Mouse (Mus musculus): ENCODE results near the gene Abhd15.

The Abhd15 gene

DNA sequence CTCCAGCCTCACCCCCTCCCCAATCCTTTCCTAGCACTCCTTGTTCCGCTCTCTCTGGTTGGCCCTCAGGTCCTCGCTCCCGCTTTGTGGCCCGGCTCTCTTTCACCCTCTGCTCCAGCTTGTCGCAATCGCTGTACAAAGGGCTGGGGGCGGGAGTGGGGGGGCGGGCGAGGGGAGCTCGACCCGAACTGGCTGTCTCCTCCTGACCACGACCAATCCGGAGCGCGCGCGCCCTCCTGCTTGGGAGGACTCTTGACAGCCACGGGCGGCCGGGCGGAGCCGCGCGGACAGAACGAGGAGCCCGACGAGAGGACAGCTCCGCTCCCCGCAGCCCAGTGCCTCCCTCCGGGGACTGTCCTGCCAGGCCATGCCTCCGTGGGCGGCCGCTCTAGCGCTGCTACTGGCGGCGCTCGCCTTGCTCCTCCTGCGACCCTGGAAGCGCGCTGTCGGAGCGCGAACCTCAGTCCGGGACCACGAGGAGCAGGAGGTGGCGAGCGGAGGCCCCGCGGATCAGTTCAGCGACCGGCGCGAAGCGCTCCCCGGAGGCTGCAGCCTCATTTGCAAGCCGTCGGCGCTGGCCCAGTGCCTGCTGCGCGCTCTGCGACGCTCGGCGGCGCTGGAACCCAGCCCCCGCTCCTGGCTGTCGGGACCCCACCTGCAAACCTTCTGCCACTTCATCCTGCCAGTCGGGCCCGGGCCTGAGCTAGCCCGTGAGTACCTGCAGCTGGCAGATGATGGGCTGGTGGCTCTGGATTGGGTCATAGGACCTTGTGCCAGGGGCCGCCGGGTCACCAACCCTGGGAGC lies at the start of gene Abhd15:
Gene Abhd15 (plus strand): TSS at position 290 of the 805 bp plus-strand sequence.
- DNase-seq (ENCODE audit: low spot score), result peak; percentile 60

DNA sequence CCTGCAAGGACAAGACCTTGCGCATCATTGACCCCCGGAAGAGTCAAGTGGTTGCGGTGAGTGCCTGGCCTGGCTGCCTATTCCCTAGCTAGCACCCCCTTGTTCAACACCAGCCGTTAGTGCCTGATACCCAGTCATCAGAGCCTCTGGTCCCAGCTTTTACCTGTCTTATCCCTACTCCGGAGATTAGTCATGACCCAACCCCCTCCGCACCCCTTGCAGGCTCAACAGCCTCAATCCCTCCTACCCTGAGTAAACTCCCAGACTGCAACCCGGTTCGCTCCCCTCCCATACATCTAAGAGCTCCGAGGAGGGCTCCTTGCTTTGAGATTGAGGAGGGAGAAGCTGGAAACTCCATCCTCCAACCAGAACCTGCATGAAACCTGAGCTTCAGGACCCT lies 48.4 kb upstream of the Abhd15 start:
- DNase-seq (ENCODE audit: low spot score), result no peak

DNA sequence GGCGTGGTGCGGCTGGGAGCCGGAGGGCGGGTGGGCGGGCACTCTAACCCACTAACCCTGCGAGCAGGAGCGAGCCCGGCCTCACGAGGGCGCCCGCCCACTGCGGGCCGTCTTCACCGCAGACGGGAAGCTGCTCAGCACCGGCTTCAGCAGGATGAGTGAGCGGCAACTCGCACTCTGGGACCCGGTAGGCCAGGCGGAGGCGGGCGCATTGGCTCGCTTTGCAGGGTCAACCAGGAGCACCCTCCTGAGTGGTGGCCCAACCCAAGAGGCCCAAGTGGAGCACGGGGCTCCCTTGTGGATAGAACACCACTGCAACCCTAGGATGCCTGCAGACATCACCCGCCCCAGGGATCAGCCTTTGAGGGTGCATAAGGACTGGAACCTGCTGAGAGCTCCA lies 47.8 kb upstream of the Abhd15 start:
- peak; percentile 67 for DNase-seq (ENCODE audit: low spot score)

DNA sequence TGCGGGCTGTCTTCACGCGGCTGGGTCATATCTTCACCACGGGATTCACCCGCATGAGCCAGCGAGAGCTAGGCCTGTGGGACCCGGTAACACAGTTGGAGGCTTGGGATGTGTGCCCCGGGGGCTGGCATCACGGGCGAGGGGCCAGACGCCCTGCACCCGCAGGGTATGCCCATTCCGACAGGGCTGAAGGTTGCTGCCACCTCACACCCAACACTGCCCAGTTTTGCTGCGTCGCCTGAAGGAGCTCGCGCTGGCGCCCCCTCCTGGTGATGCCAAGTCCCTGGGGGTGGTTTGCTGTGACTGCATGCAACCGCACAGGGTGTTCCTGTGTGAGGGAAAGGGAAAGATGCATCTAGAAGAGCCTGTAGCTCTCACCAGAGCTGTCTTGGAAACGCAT lies 47.1 kb upstream of the Abhd15 start:
- peak; percentile 75 for DNase-seq (ENCODE audit: low spot score)

DNA sequence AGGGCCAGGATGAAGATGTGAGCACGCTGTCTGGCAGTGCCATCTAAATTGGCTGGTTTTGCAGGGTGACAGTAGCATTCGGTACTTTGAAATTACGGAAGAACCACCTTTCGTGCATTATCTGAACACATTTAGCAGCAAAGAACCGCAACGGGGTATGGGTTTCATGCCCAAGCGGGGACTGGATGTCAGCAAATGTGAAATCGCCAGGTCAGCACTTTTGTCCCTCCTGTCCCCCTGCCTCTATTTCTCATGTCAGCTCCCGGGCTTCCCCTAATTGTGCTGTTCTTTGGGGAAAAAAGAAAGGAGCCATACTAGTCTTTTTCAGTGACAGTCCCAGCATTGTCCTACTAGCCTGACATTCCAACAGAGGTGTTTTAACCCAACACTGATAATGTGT lies 46.5 kb upstream of the Abhd15 start:
- no peak for DNase-seq (ENCODE audit: low spot score)

DNA sequence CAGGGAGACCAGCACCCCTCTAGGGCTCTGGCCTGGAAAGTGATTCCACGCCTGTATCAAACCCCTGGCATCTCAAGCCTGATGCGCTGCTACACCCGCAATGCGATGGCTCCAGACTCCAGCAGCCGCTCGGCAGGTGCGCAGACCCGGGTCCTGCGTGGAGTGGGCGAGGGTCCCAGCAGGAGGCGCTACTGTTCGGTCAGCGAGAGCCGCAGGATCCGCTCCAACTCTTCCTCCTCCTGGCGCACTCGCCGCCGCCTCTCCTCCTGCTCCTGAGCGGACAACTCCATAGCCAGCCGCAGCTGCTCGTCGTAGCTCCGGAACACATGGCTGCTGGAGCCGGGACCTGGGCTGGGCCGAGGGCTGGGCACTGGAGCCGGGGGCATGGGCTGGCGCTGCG lies 43.5 kb upstream of the Abhd15 start:
- no peak for DNase-seq (ENCODE audit: low spot score)

DNA sequence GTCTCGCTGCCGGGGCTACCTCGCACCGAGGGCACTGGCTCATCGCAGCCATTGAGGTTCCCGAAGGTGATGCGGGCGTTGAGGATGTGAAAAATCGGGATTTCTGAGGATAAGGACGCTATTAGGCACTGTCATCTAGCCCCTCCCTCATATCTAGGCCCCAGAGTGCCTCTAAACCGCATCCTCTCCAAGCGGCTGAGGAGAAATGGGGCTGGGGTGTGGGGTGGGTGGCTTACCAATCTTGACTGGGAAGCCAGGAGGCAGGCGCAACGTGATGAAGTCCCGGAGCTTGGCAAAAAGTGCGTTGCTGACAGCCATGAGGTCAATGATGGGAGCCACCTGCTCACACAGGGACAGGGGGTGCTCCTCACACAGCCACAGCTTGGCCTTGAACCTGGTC lies 42.1 kb upstream of the Abhd15 start:
- no peak for DNase-seq (ENCODE audit: low spot score)

DNA sequence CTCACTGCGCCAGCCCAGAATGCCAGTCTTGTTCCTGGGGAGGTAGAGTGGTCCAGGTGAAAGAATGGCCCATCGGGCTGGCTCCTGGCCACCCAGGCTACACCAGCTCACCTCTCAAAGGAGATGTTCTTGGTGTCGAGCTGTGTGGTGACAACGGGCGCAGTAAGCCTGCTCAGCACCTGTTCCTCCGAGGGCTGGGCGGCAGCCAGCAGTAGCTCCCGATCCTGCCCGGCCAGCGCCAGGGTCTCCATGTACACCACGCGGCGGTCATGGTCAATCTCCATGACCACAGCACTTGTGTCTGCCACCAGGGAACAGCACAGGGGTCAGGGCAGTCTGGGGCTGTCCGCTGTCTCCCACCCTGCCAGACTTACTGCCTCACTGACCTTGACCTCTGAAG lies 38.7 kb upstream of the Abhd15 start:
- no peak for DNase-seq (ENCODE audit: low spot score)

DNA sequence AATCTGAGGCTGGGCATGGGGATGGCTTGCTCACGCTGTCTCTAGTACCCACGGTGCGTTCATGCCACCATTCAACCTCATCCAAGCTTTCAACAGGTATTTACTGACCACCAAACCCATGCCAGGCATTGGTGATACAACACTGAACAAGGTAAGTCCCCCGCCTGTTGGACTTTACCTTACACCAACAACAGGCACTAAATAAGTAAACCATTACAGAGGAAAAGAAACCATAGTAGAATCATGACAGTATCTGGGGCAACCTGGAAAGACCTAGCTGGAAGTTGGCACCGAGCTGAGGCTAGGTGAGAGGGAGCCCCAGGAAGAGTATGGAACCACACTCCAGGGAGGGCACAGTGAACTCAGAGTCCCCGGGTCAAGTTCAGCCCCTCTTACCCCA lies 38.0 kb upstream of the Abhd15 start:
- DNase-seq (ENCODE audit: low spot score), result no peak

DNA sequence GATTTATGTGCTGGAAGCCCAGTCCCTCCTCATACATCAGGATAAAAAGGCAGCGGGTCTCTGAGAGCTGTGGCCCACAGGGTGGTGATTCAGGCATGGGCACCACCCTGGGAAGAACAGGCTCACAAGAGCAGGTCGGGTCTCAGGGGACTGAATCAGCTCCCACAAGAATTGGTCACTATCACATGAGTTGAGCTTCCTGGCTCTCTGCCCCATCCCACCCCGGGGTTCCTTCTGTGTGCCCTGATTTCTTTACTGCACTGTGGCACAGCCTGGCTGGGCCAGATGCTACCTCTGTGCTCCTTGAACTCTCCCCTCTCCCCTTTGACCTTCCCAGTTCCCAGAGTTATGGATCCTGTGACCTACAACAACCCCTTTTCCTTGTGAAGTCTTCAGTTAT lies 31.9 kb upstream of the Abhd15 start:
- no peak for DNase-seq (ENCODE audit: low spot score)

DNA sequence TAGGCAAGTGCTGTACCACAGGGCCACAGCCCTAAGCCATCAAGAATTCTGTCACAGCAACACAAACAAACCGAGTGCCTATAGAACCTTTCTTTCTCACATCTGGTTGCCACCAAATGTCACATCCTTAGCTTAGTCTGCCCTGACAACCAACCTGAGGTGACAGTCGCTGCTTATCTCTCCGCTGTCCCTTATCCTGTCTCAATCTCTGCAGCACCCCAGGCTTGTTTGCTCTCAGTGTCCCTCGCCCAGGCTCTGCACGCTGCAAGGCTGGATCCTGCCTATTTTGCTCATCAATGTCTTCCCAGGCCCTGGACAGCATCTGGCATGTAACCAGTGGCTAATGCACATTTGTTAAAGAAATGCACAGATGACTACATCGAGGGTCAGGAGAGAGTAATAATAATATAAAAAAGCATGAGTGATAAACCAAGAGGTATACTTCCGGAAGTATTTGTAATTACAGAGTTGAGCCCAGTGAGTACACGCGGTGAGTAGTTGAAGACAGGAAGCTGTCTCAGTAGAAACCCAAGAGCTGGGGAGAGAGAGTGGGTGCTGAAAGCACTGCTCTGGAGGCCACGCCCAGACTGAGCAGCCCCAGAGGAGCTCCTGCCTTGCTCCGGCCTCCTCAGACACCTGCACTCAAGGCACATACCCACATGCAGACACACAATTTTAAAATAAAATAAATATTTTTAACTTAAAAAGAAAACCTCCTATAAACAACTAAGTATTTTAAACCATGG lies 31.2 kb upstream of the Abhd15 start:
- no peak for DNase-seq (ENCODE audit: low spot score)

DNA sequence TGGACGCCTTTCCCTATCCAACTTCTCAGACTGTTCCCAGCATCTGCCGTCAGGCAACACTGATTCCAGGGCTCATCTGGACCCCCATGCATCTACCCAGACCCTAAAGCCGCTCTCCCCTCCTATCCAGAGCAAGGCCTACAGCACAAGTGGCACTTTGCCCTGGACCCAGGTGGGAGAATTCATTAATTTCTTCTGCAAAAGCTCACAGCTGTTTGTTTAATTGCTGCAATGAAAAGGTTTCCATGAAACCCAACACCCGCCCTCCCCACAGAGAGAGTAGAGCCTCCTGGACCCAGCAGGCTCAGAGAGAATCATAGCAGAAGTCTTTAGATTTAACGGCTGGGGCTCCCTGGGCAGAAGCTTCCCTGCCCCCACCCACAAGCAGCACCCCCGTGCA lies 29.7 kb upstream of the Abhd15 start:
- no peak for DNase-seq (ENCODE audit: low spot score)

DNA sequence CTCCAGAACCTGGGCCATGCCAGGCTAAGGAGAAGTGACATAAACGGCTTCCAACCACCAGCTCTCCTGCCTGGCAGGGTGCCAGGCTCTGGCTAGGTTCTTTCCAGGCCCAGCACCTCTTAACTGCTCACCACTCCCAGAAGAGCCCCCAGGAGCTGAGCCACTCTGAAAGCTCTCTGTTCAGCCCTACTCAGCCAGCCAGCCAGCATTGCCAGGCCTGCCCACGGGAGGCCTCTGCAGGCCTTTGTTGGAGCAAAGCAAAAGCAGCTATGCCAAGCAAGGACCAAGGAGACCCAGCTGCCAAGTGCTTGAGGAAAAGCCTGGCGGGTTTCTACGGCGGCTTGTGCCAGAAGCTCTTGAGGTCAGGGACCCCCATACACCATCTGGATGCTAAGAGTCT lies 28.1 kb upstream of the Abhd15 start:
- DNase-seq (ENCODE audit: low spot score), result no peak

DNA sequence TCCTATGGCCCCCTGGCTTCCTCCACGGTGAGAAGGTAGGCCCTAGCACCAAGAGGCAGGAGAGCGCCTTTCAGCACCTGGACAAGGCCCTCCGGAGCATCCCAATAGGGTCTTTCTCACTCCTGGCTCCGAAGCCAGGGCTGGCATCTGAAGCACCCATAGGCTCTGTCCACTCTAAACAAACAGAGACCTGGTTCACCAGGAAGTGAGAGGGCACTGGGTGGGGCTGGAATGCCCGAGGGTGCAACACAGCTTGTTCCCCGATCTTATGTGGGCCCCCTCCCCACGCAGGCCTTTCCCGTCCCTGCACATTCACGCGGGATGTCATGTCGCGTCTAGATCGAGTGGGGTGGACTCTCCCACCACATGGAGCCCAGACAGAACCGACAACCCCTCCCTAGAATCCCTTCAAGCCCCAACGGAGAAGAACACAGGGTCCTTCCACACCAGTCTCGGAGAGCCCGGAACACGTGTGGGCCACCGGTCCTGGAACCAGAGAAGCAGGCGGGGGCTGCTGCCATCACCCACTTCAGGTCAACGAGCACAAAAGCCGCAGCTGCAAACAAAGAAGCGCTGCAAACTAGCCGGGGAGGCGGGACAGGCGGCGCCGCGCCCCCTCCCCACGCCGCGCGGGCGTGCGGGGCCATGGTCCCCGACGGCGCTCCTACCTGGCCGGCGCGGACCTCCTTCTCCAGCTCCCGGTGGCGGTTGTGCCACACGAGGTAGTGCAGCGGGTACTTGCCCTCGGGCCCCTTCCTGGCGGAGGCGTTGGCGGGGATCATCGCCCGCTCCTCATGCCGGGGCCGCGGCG lies 25.9 kb upstream of the Abhd15 start:
- DNase-seq (ENCODE audit: low spot score), result no peak

DNA sequence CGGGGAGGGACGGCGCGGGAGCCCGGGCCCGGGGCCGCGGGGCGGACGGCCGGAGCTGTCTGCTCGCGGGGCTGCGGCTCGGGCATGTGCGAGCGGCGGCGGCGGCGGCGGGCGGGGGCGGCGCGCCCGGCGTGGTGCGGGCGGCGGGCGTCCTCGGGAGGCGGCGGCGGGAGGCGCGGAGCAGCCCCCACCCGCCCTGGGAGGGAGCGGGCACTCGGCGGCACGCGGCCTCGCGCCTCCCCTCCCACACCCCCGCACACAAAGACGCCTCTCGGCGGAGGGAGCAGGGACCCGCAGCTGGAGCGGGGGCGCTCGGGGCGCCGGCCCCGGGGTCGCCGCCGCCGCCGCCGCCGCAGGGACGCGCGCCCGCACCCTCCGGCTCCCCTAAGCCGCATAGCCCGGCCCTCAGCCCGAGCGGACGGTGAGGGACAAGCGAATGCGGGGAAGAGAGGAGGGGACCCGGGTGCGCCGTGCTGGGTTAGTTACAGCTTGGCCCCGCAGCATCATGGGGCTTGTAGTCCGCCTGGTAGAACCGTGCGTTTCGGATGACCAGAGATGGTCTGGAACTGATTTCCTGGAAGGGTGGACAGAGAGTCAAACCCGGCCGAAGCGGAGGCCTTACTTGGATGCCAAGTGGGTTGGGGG lies 25.2 kb upstream of the Abhd15 start, which contains the start of gene Ankrd13b:
Gene Ankrd13b (minus strand): TSS at position 88 of the 645 bp plus-strand sequence.
- no peak for DNase-seq (ENCODE audit: low spot score)

DNA sequence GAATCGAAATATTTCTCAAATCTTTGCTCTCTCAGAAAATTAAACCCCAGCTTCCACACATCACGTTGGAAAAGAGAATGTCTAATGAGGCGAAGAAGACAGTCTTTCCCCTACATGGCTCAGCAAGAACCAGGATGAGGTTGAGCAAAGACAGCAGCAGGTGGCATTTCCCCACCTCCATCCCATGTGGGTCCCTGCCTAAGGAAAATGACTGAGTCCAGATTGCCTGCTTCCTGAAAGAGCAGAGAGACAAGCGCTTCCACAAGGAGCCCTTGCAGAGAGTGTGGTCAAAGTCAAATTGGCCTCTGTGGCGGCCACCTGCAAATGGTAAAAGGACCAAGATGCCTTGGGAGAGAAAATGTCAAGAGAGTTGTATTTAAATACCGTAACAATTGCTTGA lies 24.5 kb upstream of the Abhd15 start:
- no peak for DNase-seq (ENCODE audit: low spot score)

DNA sequence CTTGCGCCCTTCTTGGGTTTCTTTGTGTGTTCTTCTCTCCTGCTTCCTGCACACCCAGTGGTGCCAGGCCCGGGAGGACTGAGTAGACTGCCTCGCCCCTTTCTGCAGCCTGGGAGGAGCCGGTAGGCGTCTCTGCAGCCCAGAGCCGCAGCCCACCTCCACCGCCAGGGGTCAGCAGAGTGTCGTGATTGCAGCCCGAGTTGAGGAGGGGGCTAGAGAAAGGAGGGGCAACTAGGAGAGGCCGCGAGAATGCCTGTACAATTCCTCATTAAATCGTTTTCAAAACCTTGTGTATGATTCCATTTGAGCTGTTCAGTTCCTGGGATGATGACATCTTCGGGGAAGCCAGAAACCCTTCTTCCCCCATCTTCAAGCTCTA lies 23.8 kb upstream of the Abhd15 start:
- peak; percentile 91 for DNase-seq (ENCODE audit: low spot score)

DNA sequence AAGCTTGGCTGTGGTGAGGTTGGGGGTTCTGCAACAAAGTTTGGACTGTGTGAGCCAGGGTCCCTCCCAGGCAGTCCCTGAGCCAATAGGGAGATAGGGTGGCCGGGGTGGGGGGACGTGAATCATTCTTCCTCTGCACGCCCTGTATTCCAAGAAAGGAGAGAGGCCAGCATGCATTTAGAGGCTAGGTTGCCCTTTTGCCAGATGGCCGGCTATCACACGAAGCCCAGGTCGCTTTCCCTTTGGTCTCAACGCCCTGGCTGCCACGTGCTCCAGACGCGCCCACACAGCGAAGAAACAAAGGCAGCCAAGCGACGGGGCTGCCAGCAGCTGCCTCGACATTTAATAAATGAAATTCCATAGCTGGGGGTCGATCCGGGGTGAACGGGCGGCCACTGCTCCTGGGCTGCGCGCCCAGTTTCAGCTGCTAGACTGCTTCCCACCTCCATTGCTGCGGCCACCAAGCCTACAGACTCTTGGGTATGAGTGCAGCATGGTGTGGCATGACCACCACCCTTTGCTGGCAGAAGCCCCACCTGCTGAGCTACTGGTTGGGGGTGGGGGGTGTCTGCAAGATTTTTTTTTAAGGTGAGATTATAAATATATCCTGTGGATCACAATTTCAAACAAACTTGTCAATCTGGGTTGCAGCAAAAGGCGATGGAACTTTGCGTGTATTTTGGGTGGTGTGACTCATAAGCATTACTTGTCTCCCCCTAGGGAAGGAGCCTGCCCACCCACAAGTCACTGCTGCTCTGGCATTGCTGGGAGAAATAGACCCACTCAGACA lies 23.2 kb upstream of the Abhd15 start:
- DNase-seq (ENCODE audit: low spot score), result no peak

DNA sequence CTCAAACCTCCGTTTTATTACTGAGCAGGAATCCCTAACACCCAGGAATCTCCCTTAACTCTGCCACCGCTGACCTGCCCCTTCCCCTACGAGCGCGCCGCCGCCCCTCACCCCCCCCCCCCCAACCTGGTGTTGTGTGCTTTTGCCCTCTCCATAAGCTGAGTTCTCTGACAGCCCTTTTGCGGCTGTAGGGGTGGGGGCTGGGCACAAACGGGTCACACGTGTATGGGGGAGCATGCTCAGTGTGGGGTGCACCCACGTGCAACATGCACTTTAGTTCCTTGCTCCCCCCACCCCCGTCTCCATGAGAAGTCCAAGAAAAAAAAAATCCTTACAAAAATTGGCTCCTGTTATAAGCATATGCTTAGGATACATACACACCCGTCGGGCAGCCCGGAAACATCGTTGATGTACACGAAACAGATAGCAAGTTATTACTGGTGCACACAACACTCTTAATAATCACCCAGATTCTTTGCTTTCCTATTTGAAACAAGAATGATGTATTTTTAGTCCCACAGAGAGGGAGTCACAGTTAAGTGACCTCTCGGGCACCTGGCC lies 22.5 kb upstream of the Abhd15 start:
- DNase-seq (ENCODE audit: low spot score), result no peak

DNA sequence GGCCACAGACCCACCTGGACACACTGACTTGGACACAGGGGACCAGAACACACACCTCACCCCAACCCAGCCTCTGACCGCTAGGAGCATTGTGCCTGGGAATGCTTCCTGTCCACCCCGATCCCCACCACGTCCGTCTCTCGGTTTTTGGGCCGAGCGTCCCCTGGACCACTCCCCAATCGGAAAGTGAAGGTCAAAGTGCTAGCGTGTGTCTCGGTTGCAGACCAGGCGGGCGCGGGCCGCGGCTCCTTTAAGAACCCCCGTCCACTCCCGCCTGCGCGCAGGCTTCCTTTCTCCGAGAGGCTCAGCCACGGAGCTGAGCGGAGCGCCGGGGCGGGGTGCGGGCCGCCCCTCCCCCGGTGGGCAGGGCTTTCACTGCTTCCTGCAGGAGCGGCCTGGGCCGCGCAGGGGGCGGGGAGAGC lies 22.0 kb upstream of the Abhd15 start:
- peak; percentile 89 for DNase-seq (ENCODE audit: low spot score)

Data from urinary bladder, postnatal 25 days (tissue).